Mouse (Mus musculus): ENCODE data around the gene Kcnab3. TPM values are rescaled to one million over a fixed set of nuclear protein-coding genes. Genes with fewer than 3 reads are reported as not detected.

Kcnab3 gene
- 0.85 and 2.2 TPM in 2 replicates for polyA plus RNA-seq (2014; fragmentation: Nextera tagmentation; extraction: Ambion mirVana)

DNA sequence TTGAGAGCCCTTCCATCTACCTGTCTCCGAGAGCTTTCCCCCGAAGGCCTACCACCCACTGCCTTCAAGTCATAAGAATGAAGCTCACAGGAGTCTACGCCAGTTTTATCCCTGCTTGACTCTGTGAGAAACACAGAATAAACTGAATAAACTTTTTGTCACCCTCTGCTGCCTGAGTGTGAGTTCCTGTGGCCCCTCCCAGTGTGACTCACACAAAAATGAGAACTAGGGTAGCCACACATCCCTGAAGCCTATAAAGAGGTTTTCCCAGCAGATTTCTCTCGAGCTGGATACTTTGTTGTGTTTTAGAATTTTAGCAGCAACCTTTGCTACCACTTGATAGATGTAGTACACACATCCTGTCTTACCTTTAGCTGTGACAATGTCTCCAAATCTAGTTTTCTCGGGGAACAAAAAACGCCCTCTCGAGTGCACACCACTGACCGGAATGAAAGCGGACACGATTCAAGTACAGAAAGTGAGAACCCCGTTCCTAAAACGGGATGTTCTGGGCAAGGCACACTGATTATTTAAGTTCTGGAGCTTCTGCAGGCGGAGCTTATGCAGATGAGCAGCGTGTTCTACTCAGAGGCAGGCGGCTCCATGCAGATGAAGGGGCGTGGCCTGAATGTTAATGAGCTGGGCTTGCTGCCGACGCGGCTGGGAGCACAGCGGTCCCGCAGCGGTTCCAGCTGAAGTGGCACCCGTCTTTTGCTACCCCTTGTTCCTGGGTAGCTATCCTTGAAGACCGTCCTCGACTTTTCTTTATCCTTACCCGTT, at the start of gene Kcnab3:
Gene Kcnab3 (plus strand): TSS at position 631 of the 780 bp plus-strand sequence.
- 12% methylated on average over 26 of the region's 26 CpGs for WGBS
- Histone ChIP-seq H3K4me1 (ENCODE audit: control insufficient read depth, insufficient read depth, low read length) (peaks cover 10% of the 10 kb centered on the region), H3K9me3 (replicated peaks; ENCODE audit: control insufficient read depth, low read length) (no peaks in the 10 kb centered on the region), H3K4me2 (ENCODE audit: low read depth, low read length) (peak within 1 kb of the TSS; percentile 93), H3K4me3 (ENCODE audit: low read depth, low read length) (peak within 1 kb of the TSS; percentile 41), H3K27me3 (ENCODE audit: control insufficient read depth, insufficient read depth, low read length) (peaks cover 14% of the 10 kb centered on the region), H3K27ac (replicated peaks; ENCODE audit: low read depth, low read length) (no peak within 1 kb of the TSS), H3K36me3 (replicated peaks; ENCODE audit: control insufficient read depth, insufficient read depth, low read depth, low read length) (no peaks in the 10 kb centered on the region), H3K9ac (replicated peaks; ENCODE audit: low read length) (peak within 1 kb of the TSS; percentile 58)
- 0 out of 2 replicates have a peak, but pooled peaks have one; percentile 37 for ATAC-seq (replicated peaks; ENCODE audit: insufficient number of reproducible peaks, low FRiP score, low TSS enrichment, low read depth)
- peak; percentile 92 for DNase-seq (ENCODE audit: low spot score)

GRCm38 (mm10) chr11:69277267-69277666, 48.8 kb upstream of the Kcnab3 start:
- 65% methylated on average over 5 of the region's 5 CpGs for WGBS
- H3K27ac ChIP-seq (replicated peaks; ENCODE audit: low read depth, low read length): no peak overlapping the region
- no peak overlapping the region for H3K9ac ChIP-seq (replicated peaks; ENCODE audit: low read length)
- no peaks in the 10 kb centered on the region for H3K4me1 ChIP-seq (ENCODE audit: control insufficient read depth, insufficient read depth, low read length)
- H3K4me2 ChIP-seq (ENCODE audit: low read depth, low read length): no peak overlapping the region
- no peaks in the 10 kb centered on the region for H3K27me3 ChIP-seq (ENCODE audit: control insufficient read depth, insufficient read depth, low read length)
- no peaks in the 10 kb centered on the region for H3K9me3 ChIP-seq (replicated peaks; ENCODE audit: control insufficient read depth, low read length)
- no peak overlapping the region for H3K4me3 ChIP-seq (ENCODE audit: low read depth, low read length)
- H3K36me3 ChIP-seq (replicated peaks; ENCODE audit: control insufficient read depth, insufficient read depth, low read depth, low read length): no peaks in the 10 kb centered on the region
- ATAC-seq (replicated peaks; ENCODE audit: insufficient number of reproducible peaks, low FRiP score, low TSS enrichment, low read depth) (no peak), DNase-seq (ENCODE audit: low spot score) (no peak)

- no peaks in the 10 kb centered on the region for H3K27me3 ChIP-seq (ENCODE audit: control insufficient read depth, insufficient read depth, low read length)
- DNase-seq (ENCODE audit: low spot score) (no peak), ATAC-seq (replicated peaks; ENCODE audit: insufficient number of reproducible peaks, low FRiP score, low TSS enrichment, low read depth) (no peak)
- no peak overlapping the region for H3K4me3 ChIP-seq (ENCODE audit: low read depth, low read length)
- no peaks in the 10 kb centered on the region for H3K4me1 ChIP-seq (ENCODE audit: control insufficient read depth, insufficient read depth, low read length)
- no peak overlapping the region for H3K9ac ChIP-seq (replicated peaks; ENCODE audit: low read length)
- 91% methylated on average over 5 of the region's 5 CpGs for WGBS
- no peaks in the 10 kb centered on the region for H3K36me3 ChIP-seq (replicated peaks; ENCODE audit: control insufficient read depth, insufficient read depth, low read depth, low read length)
- H3K9me3 ChIP-seq (replicated peaks; ENCODE audit: control insufficient read depth, low read length): no peaks in the 10 kb centered on the region
- no peak overlapping the region for H3K27ac ChIP-seq (replicated peaks; ENCODE audit: low read depth, low read length)
- no peak overlapping the region for H3K4me2 ChIP-seq (ENCODE audit: low read depth, low read length)
Observed at GRCm38 (mm10) chr11:69291111-69291510, 34.9 kb upstream of the Kcnab3 start.

GRCm38 (mm10) chr11:69295286-69295685, 30.8 kb upstream of the Kcnab3 start:
- Histone ChIP-seq H3K9ac (replicated peaks; ENCODE audit: low read length) (no peak overlapping the region), H3K27me3 (ENCODE audit: control insufficient read depth, insufficient read depth, low read length) (no peaks in the 10 kb centered on the region), H3K36me3 (replicated peaks; ENCODE audit: control insufficient read depth, insufficient read depth, low read depth, low read length) (peaks cover 5% of the 10 kb centered on the region), H3K4me1 (ENCODE audit: control insufficient read depth, insufficient read depth, low read length) (no peaks in the 10 kb centered on the region), H3K4me2 (ENCODE audit: low read depth, low read length) (no peak overlapping the region), H3K4me3 (ENCODE audit: low read depth, low read length) (no peak overlapping the region), H3K9me3 (replicated peaks; ENCODE audit: control insufficient read depth, low read length) (no peaks in the 10 kb centered on the region), H3K27ac (replicated peaks; ENCODE audit: low read depth, low read length) (no peak overlapping the region)
- ATAC-seq (replicated peaks; ENCODE audit: insufficient number of reproducible peaks, low FRiP score, low TSS enrichment, low read depth) (no peak), DNase-seq (ENCODE audit: low spot score) (no peak)
- WGBS: 91% methylated on average over 3 of the region's 3 CpGs

DNA sequence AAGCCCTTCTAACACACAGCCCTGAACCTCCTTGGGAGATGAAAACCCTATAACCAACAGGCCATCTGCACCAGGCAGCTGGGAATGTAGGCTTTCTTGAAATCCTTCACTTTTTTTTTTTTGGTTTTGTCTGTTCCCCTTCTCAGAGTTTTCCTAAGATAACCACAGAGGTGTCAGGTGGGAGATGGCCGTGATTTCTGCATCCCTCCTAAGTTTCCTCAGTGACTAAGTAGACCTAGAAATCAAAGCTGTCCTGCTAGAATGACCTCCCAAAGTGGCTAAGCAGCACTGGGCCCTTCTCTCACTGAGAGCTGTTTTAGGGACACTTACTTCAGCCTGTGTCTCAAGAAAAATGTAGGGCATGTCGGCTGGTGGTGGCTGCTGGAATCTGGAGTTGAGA, 28.3 kb upstream of the Kcnab3 start:
- no peak overlapping the region for H3K9ac ChIP-seq (replicated peaks; ENCODE audit: low read length)
- no peak for DNase-seq (ENCODE audit: low spot score)
- H3K4me2 ChIP-seq (ENCODE audit: low read depth, low read length): no peak overlapping the region
- H3K36me3 ChIP-seq (replicated peaks; ENCODE audit: control insufficient read depth, insufficient read depth, low read depth, low read length): peaks cover 5% of the 10 kb centered on the region
- H3K27ac ChIP-seq (replicated peaks; ENCODE audit: low read depth, low read length): no peak overlapping the region
- no peak overlapping the region for H3K4me3 ChIP-seq (ENCODE audit: low read depth, low read length)
- WGBS: 90% methylated on average over 2 of the region's 2 CpGs
- no peaks in the 10 kb centered on the region for H3K4me1 ChIP-seq (ENCODE audit: control insufficient read depth, insufficient read depth, low read length)
- ATAC-seq (replicated peaks; ENCODE audit: insufficient number of reproducible peaks, low FRiP score, low TSS enrichment, low read depth): no peak
- no peaks in the 10 kb centered on the region for H3K9me3 ChIP-seq (replicated peaks; ENCODE audit: control insufficient read depth, low read length)
- H3K27me3 ChIP-seq (ENCODE audit: control insufficient read depth, insufficient read depth, low read length): no peaks in the 10 kb centered on the region

GRCm38 (mm10) chr11:69298231-69298630, 27.8 kb upstream of the Kcnab3 start:
- no peak for DNase-seq (ENCODE audit: low spot score)
- peaks cover 5% of the 10 kb centered on the region for H3K36me3 ChIP-seq (replicated peaks; ENCODE audit: control insufficient read depth, insufficient read depth, low read depth, low read length)
- H3K4me1 ChIP-seq (ENCODE audit: control insufficient read depth, insufficient read depth, low read length): no peaks in the 10 kb centered on the region
- H3K4me3 ChIP-seq (ENCODE audit: low read depth, low read length): no peak overlapping the region
- no peak overlapping the region for H3K4me2 ChIP-seq (ENCODE audit: low read depth, low read length)
- WGBS: 72% methylated on average over 7 of the region's 7 CpGs
- H3K27ac ChIP-seq (replicated peaks; ENCODE audit: low read depth, low read length): no peak overlapping the region
- no peaks in the 10 kb centered on the region for H3K9me3 ChIP-seq (replicated peaks; ENCODE audit: control insufficient read depth, low read length)
- no peaks in the 10 kb centered on the region for H3K27me3 ChIP-seq (ENCODE audit: control insufficient read depth, insufficient read depth, low read length)
- no peak overlapping the region for H3K9ac ChIP-seq (replicated peaks; ENCODE audit: low read length)
- ATAC-seq (replicated peaks; ENCODE audit: insufficient number of reproducible peaks, low FRiP score, low TSS enrichment, low read depth): no peak

DNA sequence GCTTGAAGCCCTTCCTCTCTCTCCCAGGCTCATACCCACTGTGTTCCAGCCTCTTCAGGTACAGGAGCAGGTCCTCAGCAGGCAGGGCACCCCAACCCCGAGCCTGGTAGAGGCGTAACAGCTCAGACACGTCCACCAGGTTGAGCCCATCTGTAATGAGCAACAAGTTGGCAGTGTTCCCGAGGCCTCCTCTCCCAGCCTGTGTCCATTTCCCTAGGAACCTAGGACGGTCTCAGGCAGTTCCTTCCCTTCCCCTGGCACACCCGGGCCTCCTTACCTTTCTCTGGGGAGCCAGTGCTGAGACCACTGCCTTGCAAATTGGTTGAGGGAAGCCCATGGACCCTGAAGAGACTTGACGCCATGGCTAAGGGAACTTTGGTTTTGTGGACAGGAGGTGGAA, 23.2 kb upstream of the Kcnab3 start:
- no peaks in the 10 kb centered on the region for H3K9me3 ChIP-seq (replicated peaks; ENCODE audit: control insufficient read depth, low read length)
- peaks cover 8% of the 10 kb centered on the region for H3K36me3 ChIP-seq (replicated peaks; ENCODE audit: control insufficient read depth, insufficient read depth, low read depth, low read length)
- H3K4me1 ChIP-seq (ENCODE audit: control insufficient read depth, insufficient read depth, low read length): no peaks in the 10 kb centered on the region
- no peaks in the 10 kb centered on the region for H3K27me3 ChIP-seq (ENCODE audit: control insufficient read depth, insufficient read depth, low read length)
- ATAC-seq (replicated peaks; ENCODE audit: insufficient number of reproducible peaks, low FRiP score, low TSS enrichment, low read depth) (no peak), DNase-seq (ENCODE audit: low spot score) (no peak)
- H3K4me3 ChIP-seq (ENCODE audit: low read depth, low read length): no peak overlapping the region
- H3K27ac ChIP-seq (replicated peaks; ENCODE audit: low read depth, low read length): no peak overlapping the region
- WGBS: 89% methylated on average over 7 of the region's 7 CpGs
- no peak overlapping the region for H3K4me2 ChIP-seq (ENCODE audit: low read depth, low read length)
- no peak overlapping the region for H3K9ac ChIP-seq (replicated peaks; ENCODE audit: low read length)

DNA sequence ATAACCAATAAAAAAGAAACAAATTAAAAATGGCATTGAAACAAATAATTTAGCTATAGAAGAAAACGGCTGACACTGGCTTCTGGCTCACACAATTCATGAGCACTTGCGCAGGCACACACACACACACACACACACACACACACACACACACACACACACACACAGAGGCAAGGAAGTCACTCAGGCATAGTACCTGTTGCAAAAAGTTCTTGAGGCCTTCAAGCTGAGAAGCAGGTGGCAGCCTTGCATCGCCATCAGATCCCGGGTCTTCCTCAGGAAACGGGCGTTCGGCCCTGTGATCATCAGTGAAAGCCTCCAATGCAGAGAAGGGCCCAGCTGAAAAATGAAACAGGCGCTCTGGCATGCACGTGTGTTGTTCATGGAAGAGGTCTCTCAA, 20.8 kb upstream of the Kcnab3 start:
- H3K27me3 ChIP-seq (ENCODE audit: control insufficient read depth, insufficient read depth, low read length): no peaks in the 10 kb centered on the region
- H3K9me3 ChIP-seq (replicated peaks; ENCODE audit: control insufficient read depth, low read length): no peaks in the 10 kb centered on the region
- H3K4me1 ChIP-seq (ENCODE audit: control insufficient read depth, insufficient read depth, low read length): no peaks in the 10 kb centered on the region
- no peak overlapping the region for H3K27ac ChIP-seq (replicated peaks; ENCODE audit: low read depth, low read length)
- no peak overlapping the region for H3K9ac ChIP-seq (replicated peaks; ENCODE audit: low read length)
- H3K36me3 ChIP-seq (replicated peaks; ENCODE audit: control insufficient read depth, insufficient read depth, low read depth, low read length): peaks cover 9% of the 10 kb centered on the region; the same call in 1 of the 2 replicates
- H3K4me3 ChIP-seq (ENCODE audit: low read depth, low read length): no peak overlapping the region
- no peak for DNase-seq (ENCODE audit: low spot score)
- 95% methylated on average over 9 of the region's 9 CpGs for WGBS
- ATAC-seq (replicated peaks; ENCODE audit: insufficient number of reproducible peaks, low FRiP score, low TSS enrichment, low read depth): no peak
- H3K4me2 ChIP-seq (ENCODE audit: low read depth, low read length): no peak overlapping the region
